Mouse (Mus musculus) heart, postnatal 14 days (tissue): Measurements from ENCODE around the gene Nedd8. TPM values are rescaled to one million over a fixed set of nuclear protein-coding genes. Genes with fewer than 3 reads are reported as not detected.

Source experiments
- DNase-seq, 2 experiments: peaks; one replicate each; pipeline ENCODE4 v3.0.0; 2021 to 2022
- intact Hi-C: fragments of 180-260 bp; cut with DNase I; formaldehyde crosslinking; loops from one replicate; pipeline ENCODE4 v1.15.1; 2025
- total RNA-seq, 2 experiments: library from RNA; stranded (reverse); gene quantifications; 2 replicates each; pipeline ENCODE4 v1.2.3; 2021

Gene Nedd8
- total RNA-seq, 2 experiments from 2014 or later = 254 to 257 TPM

- intact Hi-C loops = no loop called here
- DNase-seq = no peak
Measured at GRCm38 (mm10) chr14:55618486-55619195, 53.3 kb downstream of the Nedd8 start.

GRCm38 (mm10) chr14:55617822-55618221 lies 54.1 kb downstream of the Nedd8 start, which contains the start of gene Rec8:
Rec8 (plus strand) TSS chr14:55618037.
- peak in 1 of 2 experiments; percentile 17 for DNase-seq
- intact Hi-C loops = no loop called here

- intact Hi-C loops = no loop called here
- DNase-seq = no peak
Measured at GRCm38 (mm10) chr14:55616844-55617243, 55.1 kb downstream of the Nedd8 start.

GRCm38 (mm10) chr14:55615876-55616275 lies 56.0 kb downstream of the Nedd8 start:
- no peak for DNase-seq
- intact Hi-C loops = no loop called here

- DNase-seq = no peak
- intact Hi-C loops = no loop called here
Measured at GRCm38 (mm10) chr14:55614565-55615178, 57.3 kb downstream of the Nedd8 start.

GRCm38 (mm10) chr14:55613346-55613745 lies 58.6 kb downstream of the Nedd8 start:
- no peak for DNase-seq
- intact Hi-C loops = no loop called here

Other genes starting within 250 kb of the Nedd8 start
- gene Dhrs4, start 193.4 kb downstream of the Nedd8 start, total RNA-seq = 100 to 1,000 TPM; 129 to 134 TPM
- gene Carmil3, start 181.5 kb downstream of the Nedd8 start, total RNA-seq = 1 to 10 TPM; 2.5 to 5.5 TPM
- not detected for gene Cpne6, start 161.7 kb downstream of the Nedd8 start, total RNA-seq
- not detected for gene Nrl, start 147.1 kb downstream of the Nedd8 start, total RNA-seq
- gene Pck2, start 131.9 kb downstream of the Nedd8 start, total RNA-seq = 10 to 100 TPM; 17.7 to 23.0 TPM
- 100 to 1,000 TPM; 112 to 118 TPM for gene Dcaf11, start 112.1 kb downstream of the Nedd8 start, total RNA-seq
- gene A730061H03Rik, start 111.7 kb downstream of the Nedd8 start, total RNA-seq = under 1 TPM in 1 of 2 experiments, not detected in 1; 0.69 TPM
- gene Fitm1, start 96.5 kb downstream of the Nedd8 start, total RNA-seq = 100 to 1,000 TPM; 204 to 226 TPM
- gene Psme1, start 94.0 kb downstream of the Nedd8 start, total RNA-seq = 100 to 1,000 TPM; 218 to 238 TPM
- 10 to 100 TPM; 39.9 to 45.0 TPM for gene Emc9, start 86.8 kb downstream of the Nedd8 start, total RNA-seq
- gene Psme2, start 81.0 kb downstream of the Nedd8 start, total RNA-seq = 100 to 1,000 TPM in 1 of 2 experiments, 10 to 100 TPM in 1; 90.7 to 132 TPM
- gene Rnf31, start 80.4 kb downstream of the Nedd8 start, total RNA-seq = 10 to 100 TPM; 21.8 to 26.1 TPM
- gene Irf9, start 68.6 kb downstream of the Nedd8 start, total RNA-seq = 1 to 10 TPM; 9.2 to 9.3 TPM
- 1 to 10 TPM in 1 of 2 experiments, under 1 TPM in 1; 0.72 to 1.2 TPM for gene Rec8, start 54.1 kb downstream of the Nedd8 start, total RNA-seq
- gene Ipo4, start 36.2 kb downstream of the Nedd8 start, total RNA-seq = 10 to 100 TPM; 41.4 to 49.9 TPM
- 1 to 10 TPM; 2.2 to 2.9 TPM for gene Gm49378, start 34.2 kb downstream of the Nedd8 start, total RNA-seq
- 10 to 100 TPM; 45.3 to 45.4 TPM for gene Tm9sf1, start 28.3 kb downstream of the Nedd8 start, total RNA-seq
- under 1 TPM; 0.53 to 0.76 TPM for gene Tssk4, start 21.9 kb downstream of the Nedd8 start, total RNA-seq
- gene Mdp1, start 11.6 kb downstream of the Nedd8 start, total RNA-seq = 10 to 100 TPM; 52.4 to 55.9 TPM
- gene Gmpr2, start 183 bp downstream of the Nedd8 start, total RNA-seq = 10 to 100 TPM; 12.8 to 14.1 TPM
- gene Tinf2, start 9.7 kb upstream of the Nedd8 start, total RNA-seq = 10 to 100 TPM; 10.5 to 10.8 TPM
- gene Tgm1, start 41.8 kb upstream of the Nedd8 start, total RNA-seq = under 1 TPM; 0.29 TPM
- 10 to 100 TPM; 11.4 to 13.7 TPM for gene Rabggta, start 50.1 kb upstream of the Nedd8 start, total RNA-seq
- 10 to 100 TPM; 54.6 to 56.2 TPM for gene Dhrs1, start 73.6 kb upstream of the Nedd8 start, total RNA-seq
- 10 to 100 TPM; 11.2 to 11.4 TPM for gene Nop9, start 73.6 kb upstream of the Nedd8 start, total RNA-seq
- 1 to 10 TPM in 1 of 2 experiments, under 1 TPM in 1; 1.00 to 1.0 TPM for gene Cideb, start 86.3 kb upstream of the Nedd8 start, total RNA-seq
- under 1 TPM; 0.12 to 0.17 TPM for gene Ltb4r2, start 89.3 kb upstream of the Nedd8 start, total RNA-seq
- gene Ltb4r1, start 93.8 kb upstream of the Nedd8 start, total RNA-seq = under 1 TPM; 0.37 to 0.60 TPM
- 10 to 100 TPM; 19.8 to 21.1 TPM for gene Adcy4, start 112.0 kb upstream of the Nedd8 start, total RNA-seq
- gene Ripk3, start 116.7 kb upstream of the Nedd8 start, total RNA-seq = 1 to 10 TPM; 4.4 to 6.1 TPM
- 1 to 10 TPM; 7.0 to 9.2 TPM for gene Nfatc4, start 151.0 kb upstream of the Nedd8 start, total RNA-seq
- gene Nynrin, start 181.9 kb upstream of the Nedd8 start, total RNA-seq = 10 to 100 TPM; 13.6 to 15.8 TPM
- under 1 TPM; 0.10 TPM for gene Cbln3, start 212.3 kb upstream of the Nedd8 start, total RNA-seq
- 10 to 100 TPM; 13.4 to 14.3 TPM for gene Khnyn, start 212.8 kb upstream of the Nedd8 start, total RNA-seq
- 10 to 100 TPM; 71.5 to 78.4 TPM for gene Sdr39u1, start 228.2 kb upstream of the Nedd8 start, total RNA-seq